Mouse (Mus musculus) urinary bladder, postnatal 10 days (tissue): ENCODE results near the gene Ubtf.

ENCODE experiments used
- DNase-seq: peaks from one replicate; pipeline ENCODE4 v3.0.0; 2022; ENCODE audit warnings: low spot score

Gene Ubtf

GRCm38 (mm10) chr11:102258095-102258494, 61.4 kb downstream of the Ubtf start:
- DNase-seq: no peak

GRCm38 (mm10) chr11:102257514-102257913, 62.0 kb downstream of the Ubtf start:
- DNase-seq: no peak
